ENCODE assay signal across 27 mouse cellular contexts in genomic region chr12:5336331-5336730, GRCm38 (mm10). TPM values are rescaled to one million over a fixed set of nuclear protein-coding genes. Genes with fewer than 3 reads are reported as not detected.
DNase-seq lines count a peak whose midpoint lies in the region; TF ChIP-seq lines count a peak whose summit lies in the region.
"Had no signal": no experiment of that assay in that cellular context is flagged by ENCODE, and none has a peak within 500 bp of the region (broad histone marks: within the 10 kb centered on the region; RNA-seq: fewer than 3 reads in every experiment).

No protein-coding gene starts in this region.

- TF ChIP-seq CTCF in gastrocnemius, adult 2 months (IDR thresholded peaks at IDR 0.05): no peak

- no peak overlapping the region for H3K4me3 ChIP-seq in gastrocnemius, adult 2 months
- H3K4me3 ChIP-seq: embryonic facial prominence, embryonic 12.5 days; forebrain, embryonic 15.5 days; heart, adult 2 months; hindbrain, embryonic 15.5 days; limb, embryonic 12.5 days; liver, embryonic 15.5 days; midbrain, embryonic 12.5 days; myocyte; neural tube, embryonic 13.5 days; stomach, embryonic 15.5 days had no signal

- DNase-seq in heart, adult 18-20 months: peak; percentile 17 to 30
- DNase-seq in heart, adult 8-10 months (ENCODE audit: low spot score): no peak
- peak; percentile 57 for DNase-seq in left cerebral cortex, postnatal 4 days
- DNase-seq in left cerebral cortex, adult 9 months (ENCODE audit: low spot score in 2 of 2): no peak
- peak; percentile 77 for DNase-seq in gastrocnemius, adult 2 months
- DNase-seq in skeletal muscle tissue, adult 2 months (ENCODE audit: low read depth, low spot score): peak; percentile 30
- DNase-seq in kidney, postnatal 14 days: no peak
- DNase-seq: adrenal gland, postnatal 25 days; cerebellum, adult 11-12 months; cerebellum, postnatal 36 days; kidney, adult 2 months; lung, embryonic 14.5 days; lung, postnatal 14 days; right cerebral cortex, postnatal 4 days; thymus, postnatal 14 days had no signal

- H3K27ac ChIP-seq in gastrocnemius, adult 2 months: no peak overlapping the region; the same call in 1 of the 2 replicates
- H3K27ac ChIP-seq: embryonic facial prominence, embryonic 12.5 days; forebrain, embryonic 15.5 days; heart, adult 2 months; hindbrain, embryonic 15.5 days; limb, embryonic 12.5 days; liver, embryonic 15.5 days; neural tube, embryonic 13.5 days; stomach, embryonic 15.5 days had no signal

- intact Hi-C loops in left cerebral cortex, postnatal 4 days (cut with DNase I): no loop called here
- intact Hi-C loops in gastrocnemius, adult 2 months (cut with DNase I): loop anchor here (10.0 kb wide), 1 partner anchor 92 kb away; no protein-coding TSS in a partner anchor

RNA-seq across cellular contexts. Expression of gene Klhl29, which starts 39.2 kb away (rescaled TPM):
- under 1 TPM; 0.27 to 0.44 TPM for total RNA-seq in heart, adult 18-20 months (2021)
- under 1 TPM; 0.24 to 0.72 (median 0.39) TPM for total RNA-seq in heart, adult 8-10 months (2022)
- 10 to 100 TPM; 39.9 to 42.8 TPM for total RNA-seq in left cerebral cortex, postnatal 4 days (2021)
- 1 to 10 TPM; 3.0 to 3.4 TPM for total RNA-seq in gastrocnemius, adult 2 months (2021)
- total RNA-seq: hematopoietic stem cell, adult 5-6 weeks; megakaryocyte progenitor cell, adult 5-6 weeks had no signal

Comparison
In these comparisons a context has a peak if more than half of its experiments do, and no peak if none do; other contexts are left out.
1. DNase-seq: peak in heart, adult 18-20 months (2 of 2), left cerebral cortex, postnatal 4 days (single experiment), gastrocnemius, adult 2 months (single experiment) and skeletal muscle tissue, adult 2 months (single experiment); none in heart, adult 8-10 months (single experiment), left cerebral cortex, adult 9 months (0 of 2) and kidney, postnatal 14 days (single experiment).
2. RNA of gene Klhl29, which starts 39.2 kb away (total RNA-seq): 39.9 to 42.8 TPM in left cerebral cortex, postnatal 4 days; 3.0 to 3.4 TPM in gastrocnemius, adult 2 months, 0.27 to 0.44 TPM in heart, adult 18-20 months and 0.24 to 0.72 TPM in heart, adult 8-10 months; every median in the first group is over 4 times any median in the second.